Mouse (Mus musculus) ES-E14 (cell line): Measurements from ENCODE around the gene Mtss1l. TPM values are rescaled to one million over a fixed set of nuclear protein-coding genes. Genes with fewer than 3 reads are reported as not detected.

Experiments
- DNase-seq: peaks from one replicate; pipeline ENCODE4 v3.0.0-alpha.2; 2013; ENCODE audit warnings: low read depth, low spot score
- H3K27ac ChIP-seq: 2 replicates; pipeline ENCODE4 v1.5.1; 2012; ENCODE audit warnings: low read depth, mild to moderate bottlenecking, low read length, moderate library complexity, mixed read lengths; ENCODE audit not compliant: poor library complexity, insufficient read depth, severe bottlenecking
- H3K36me3 ChIP-seq: 2 replicates; pipeline ENCODE4 v1.6.1; 2012; ENCODE audit warnings: mild to moderate bottlenecking, low read length, moderate library complexity, mixed read lengths; ENCODE audit not compliant: control insufficient read depth, poor library complexity, insufficient read depth, severe bottlenecking
- H3K4me1 ChIP-seq, 2 experiments: fragments of 150-350 bp in 1 of 2; sonication (generic) in 1 of 2; 2 replicates each; pipeline ENCODE4 v1.6.1; 2012; ENCODE audit warnings: low read length in 2 of 2, mild to moderate bottlenecking in 1 of 2, mixed read lengths in 1 of 2; ENCODE audit not compliant: control insufficient read depth in 2 of 2, insufficient read depth in 2 of 2, poor library complexity in 1 of 2
- H3K4me3 ChIP-seq, 2 experiments: fragments of 150-350 bp in 1 of 2; sonication (generic) in 1 of 2; 2 replicates each; pipeline ENCODE4 v1.5.1; 2012; ENCODE audit warnings: low read length in 2 of 2, low read depth in 1 of 2, mild to moderate bottlenecking in 1 of 2, mixed read lengths in 1 of 2; ENCODE audit not compliant: insufficient read depth in 1 of 2, poor library complexity in 1 of 2, severe bottlenecking in 1 of 2
- H3K9ac ChIP-seq: 2 replicates; pipeline ENCODE4 v1.6.1; 2012; ENCODE audit warnings: low read depth, mild to moderate bottlenecking, low read length, mixed read lengths; ENCODE audit not compliant: poor library complexity, insufficient read depth, severe bottlenecking
- H3K9me3 ChIP-seq: fragments of 150-350 bp; sonication (generic); 2 replicates; pipeline ENCODE4 v1.6.1; 2012; ENCODE audit warnings: low read depth, mild to moderate bottlenecking, low read length; ENCODE audit not compliant: control insufficient read depth, insufficient read depth
- CHD2 ChIP-seq: IDR thresholded peaks from 2 replicates; pipeline ENCODE4 v1.6.1; 2014; ENCODE audit warnings: mild to moderate bottlenecking, low read depth, low read length, inconsistent platforms
- HCFC1 ChIP-seq: IDR thresholded peaks from 2 replicates; pipeline ENCODE4 v1.6.1; 2012; ENCODE audit warnings: low read length, inconsistent platforms, borderline replicate concordance; ENCODE audit not compliant: insufficient read depth
- MAFK ChIP-seq: IDR thresholded peaks from 2 replicates; pipeline ENCODE4 v1.6.1; 2014; ENCODE audit warnings: mild to moderate bottlenecking, low read depth, low read length, inconsistent platforms; ENCODE audit not compliant: insufficient read depth
- ZC3H11A ChIP-seq: IDR thresholded peaks from 2 replicates; pipeline ENCODE4 v1.6.1; 2012; ENCODE audit warnings: low read depth, mild to moderate bottlenecking, inconsistent platforms, low read length, borderline replicate concordance
- ZNF384 ChIP-seq: IDR thresholded peaks from 2 replicates; pipeline ENCODE4 v1.6.1; 2012; ENCODE audit warnings: low read depth, low read length, inconsistent platforms
- in situ Hi-C, 2 experiments: fragments of 600-800 bp; cut with MboI; formaldehyde crosslinking; loops; one replicate each; pipeline ENCODE4 v1.15.1; 2025; ENCODE audit warnings: low sequenced_read_pairs in 2 of 2, inconsistent platforms in 1 of 2; ENCODE audit not compliant: unreplicated experiment in 2 of 2
- total RNA-seq: library from RNA; depleted of rRNA; stranded (reverse); fragments of 300-350 nt; gene quantifications from 2 replicates; pipeline ENCODE4 v1.2.3, GENCODE M21; 2012

Mtss1l gene
- total RNA-seq, 1 experiment = 3.6 TPM

DNA sequence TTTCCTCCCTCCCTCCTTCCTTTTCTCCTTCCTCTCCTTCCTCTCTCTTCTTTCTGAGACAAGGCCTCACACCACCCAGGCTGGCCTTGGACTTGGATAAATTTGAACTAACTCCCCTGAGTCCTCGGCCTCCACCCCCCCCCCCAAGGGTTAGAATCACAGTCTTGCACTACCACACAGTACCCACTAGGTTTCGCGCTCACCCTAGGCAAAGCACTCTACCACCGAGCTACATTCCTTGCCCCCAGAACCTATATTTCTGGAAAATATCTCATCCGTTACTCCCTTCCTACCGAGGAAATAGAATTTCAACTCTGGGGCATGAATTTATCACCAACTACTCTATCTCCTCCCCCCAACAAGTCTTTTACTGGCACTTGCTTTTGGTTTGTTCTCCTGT lies 40.7 kb downstream of the Mtss1l start:
- H3K4me1 ChIP-seq = peaks cover 3 to 28% of the 10 kb centered on the region in 2 experiments
- no peak for DNase-seq
- no peak overlapping the region for H3K4me3 ChIP-seq
- TF ChIP-seq ZC3H11A = no peak
- no peak for TF ChIP-seq MAFK
- TF ChIP-seq CHD2 = no peak
- TF ChIP-seq ZNF384 = no peak
- no peak for TF ChIP-seq HCFC1
- H3K27ac ChIP-seq = no peak overlapping the region
- H3K9ac ChIP-seq = no peak overlapping the region
- no peaks in the 10 kb centered on the region for H3K36me3 ChIP-seq
- H3K9me3 ChIP-seq = no peaks in the 10 kb centered on the region
- in situ Hi-C loops = no loop called here

DNA sequence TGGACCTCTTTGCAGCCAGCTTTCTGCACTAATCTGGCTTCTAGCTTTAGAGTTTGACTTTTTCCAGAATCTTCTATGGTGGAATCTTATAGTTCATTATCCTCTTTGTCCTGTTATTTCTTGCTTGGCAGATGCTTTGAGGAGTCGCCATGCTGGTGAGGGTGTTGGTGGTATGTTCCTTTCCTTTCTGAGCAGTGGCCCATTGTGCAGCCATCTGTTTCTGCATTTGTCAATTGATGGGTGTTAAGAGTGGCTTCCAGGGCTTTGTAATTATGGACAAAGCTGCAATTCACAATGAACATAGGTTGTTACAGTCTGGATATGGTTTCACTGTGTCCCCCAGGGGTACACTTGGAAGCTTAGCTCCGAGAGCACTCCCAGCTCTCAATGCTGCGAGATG lies 43.4 kb downstream of the Mtss1l start:
- peaks cover 3 to 11% of the 10 kb centered on the region in 2 experiments; a peak in 3 of 4 replicates for H3K4me1 ChIP-seq
- TF ChIP-seq HCFC1 = no peak
- no peak for TF ChIP-seq MAFK
- no peak for TF ChIP-seq ZC3H11A
- TF ChIP-seq CHD2 = no peak
- TF ChIP-seq ZNF384 = no peak
- no peak for DNase-seq
- H3K9ac ChIP-seq = no peak overlapping the region
- no peak overlapping the region for H3K4me3 ChIP-seq
- no peaks in the 10 kb centered on the region for H3K36me3 ChIP-seq
- no peaks in the 10 kb centered on the region for H3K9me3 ChIP-seq
- H3K27ac ChIP-seq = no peak overlapping the region
- in situ Hi-C loops = no loop called here

DNA sequence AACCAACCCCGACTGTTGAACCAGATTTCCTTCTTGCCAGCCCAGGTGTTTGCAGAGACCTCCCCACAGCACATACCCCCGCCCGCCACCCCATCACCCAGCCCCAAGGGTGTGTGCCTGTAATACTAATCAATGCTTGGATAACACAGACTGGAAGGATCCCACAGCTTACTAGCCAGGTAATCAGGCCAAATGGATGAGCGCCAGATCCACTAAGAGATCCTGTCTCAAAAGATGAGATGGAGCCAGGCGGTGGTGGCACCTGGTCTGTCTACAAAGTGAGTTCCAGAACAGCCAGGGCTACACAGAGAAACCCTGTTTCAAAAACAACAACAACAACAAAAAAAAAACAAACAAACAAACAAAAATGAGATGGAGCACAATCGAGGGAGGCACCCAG lies 46.0 kb downstream of the Mtss1l start:
- no peak overlapping the region for H3K27ac ChIP-seq
- H3K36me3 ChIP-seq = no peaks in the 10 kb centered on the region
- TF ChIP-seq HCFC1 (no peak), ZC3H11A (no peak), CHD2 (no peak)
- DNase-seq = no peak
- no peak overlapping the region for H3K9ac ChIP-seq
- no peaks in the 10 kb centered on the region for H3K9me3 ChIP-seq
- H3K4me3 ChIP-seq = 0 out of 4 replicates have a peak overlapping the region, but pooled peaks of 1 of the 2 experiments have one; percentile 0
- H3K4me1 ChIP-seq = peaks cover 0 to under 1% of the 10 kb centered on the region in 2 experiments; a peak in 2 of 4 replicates
- in situ Hi-C loops = no loop called here

DNA sequence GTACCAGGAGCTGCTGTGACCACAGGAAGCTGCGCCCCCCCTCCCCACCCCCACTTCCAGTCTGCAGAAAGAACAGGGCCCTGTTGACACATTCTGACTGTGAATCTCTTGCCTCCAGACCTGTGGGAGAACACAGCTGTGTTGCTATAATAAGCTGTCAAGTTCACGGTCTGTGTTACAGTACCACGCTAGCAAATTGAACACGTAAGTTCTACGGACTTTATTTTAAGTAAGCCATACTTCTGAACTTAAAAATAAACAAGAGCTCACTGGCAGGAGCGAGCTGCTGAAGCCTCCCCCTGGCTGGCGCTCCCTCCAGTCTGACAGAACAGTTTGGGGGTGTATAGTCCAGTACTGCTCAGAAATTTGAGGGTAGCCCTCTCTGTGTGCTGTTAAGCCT lies 51.2 kb downstream of the Mtss1l start:
- no peaks in the 10 kb centered on the region for H3K4me1 ChIP-seq
- in situ Hi-C loops = no loop called here
- no peak overlapping the region for H3K27ac ChIP-seq
- no peaks in the 10 kb centered on the region for H3K36me3 ChIP-seq
- no peak overlapping the region for H3K9ac ChIP-seq
- no peak overlapping the region for H3K4me3 ChIP-seq
- H3K9me3 ChIP-seq = no peaks in the 10 kb centered on the region
- TF ChIP-seq MAFK (no peak), HCFC1 (no peak), ZC3H11A (no peak), ZNF384 (no peak), CHD2 (no peak)
- no peak for DNase-seq

DNA sequence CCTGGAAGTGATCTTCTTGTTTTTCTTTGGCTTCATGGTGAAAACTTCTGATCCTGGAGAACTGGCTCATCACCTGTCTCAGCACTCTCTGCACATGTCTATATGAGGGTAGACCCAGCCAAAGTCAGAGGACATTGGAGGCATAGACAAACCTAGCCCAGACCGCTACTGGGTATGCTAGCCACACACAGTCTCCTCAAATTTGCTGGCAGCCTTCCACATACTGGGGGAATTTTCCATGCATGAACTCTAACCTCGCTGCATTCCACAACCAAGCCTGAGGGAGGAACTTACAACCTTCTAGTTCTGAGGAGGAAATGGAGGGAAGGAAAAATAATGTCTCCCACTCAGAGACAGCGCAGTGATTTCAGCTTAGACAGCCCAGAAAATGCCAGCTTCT lies 52.8 kb downstream of the Mtss1l start:
- Histone ChIP-seq H3K4me3 (no peak overlapping the region), H3K4me1 (no peaks in the 10 kb centered on the region), H3K36me3 (no peaks in the 10 kb centered on the region), H3K9ac (no peak overlapping the region), H3K9me3 (no peaks in the 10 kb centered on the region), H3K27ac (no peak overlapping the region)
- no peak for TF ChIP-seq CHD2
- no peak for TF ChIP-seq HCFC1
- TF ChIP-seq MAFK = no peak
- TF ChIP-seq ZNF384 = no peak
- TF ChIP-seq ZC3H11A = no peak
- no peak for DNase-seq
- in situ Hi-C loops = no loop called here
